Mouse (Mus musculus) midbrain, embryonic 16.5 days (tissue): ENCODE data around the gene Exoc4. TPM values are rescaled to one million over a fixed set of nuclear protein-coding genes. Genes with fewer than 3 reads are reported as not detected.

Source experiments
- ATAC-seq: fragments of 200-750 bp; cut with Nextera tagmentation; 2 replicates; pipeline ENCODE4 v1.8.0; 2017; ENCODE audit warnings: moderate TSS enrichment
- H3K27ac ChIP-seq: fragments of 300-500 bp; sonication (generic); 2 replicates; pipeline ENCODE4 v1.5.1; 2014; ENCODE audit warnings: mild to moderate bottlenecking, low read length, mixed read lengths
- H3K27me3 ChIP-seq: fragments of 300-500 bp; sonication (generic); 2 replicates; pipeline ENCODE4 v1.6.1; 2014; ENCODE audit warnings: low read depth, low read length, mixed read lengths; ENCODE audit not compliant: control insufficient read depth, insufficient read depth
- H3K36me3 ChIP-seq: fragments of 300-500 bp; sonication (generic); 2 replicates; pipeline ENCODE4 v1.6.1; 2014; ENCODE audit warnings: mild to moderate bottlenecking, low read length, moderate library complexity, mixed read lengths; ENCODE audit not compliant: control insufficient read depth, insufficient read depth
- H3K4me1 ChIP-seq: fragments of 300-500 bp; sonication (generic); 2 replicates; pipeline ENCODE4 v1.6.1; 2014; ENCODE audit warnings: mild to moderate bottlenecking, low read length, mixed read lengths; ENCODE audit not compliant: control insufficient read depth, insufficient read depth
- H3K4me2 ChIP-seq: fragments of 300-500 bp; sonication (generic); 2 replicates; pipeline ENCODE4 v1.6.1; 2014; ENCODE audit warnings: mild to moderate bottlenecking, low read length, mixed read lengths
- H3K4me3 ChIP-seq: fragments of 300-500 bp; sonication (generic); 2 replicates; pipeline ENCODE4 v1.5.1; 2014; ENCODE audit warnings: low read depth, mild to moderate bottlenecking, low read length, moderate library complexity, mixed read lengths
- H3K9ac ChIP-seq: fragments of 300-500 bp; sonication (generic); 2 replicates; pipeline ENCODE4 v1.6.1; 2014; ENCODE audit warnings: low read depth, low read length, mixed read lengths
- H3K9me3 ChIP-seq: fragments of 300-500 bp; sonication (generic); replicated peaks from 2 replicates; pipeline ENCODE4 v1.6.1; 2014; ENCODE audit warnings: mild to moderate bottlenecking, low read length, mixed read lengths; ENCODE audit not compliant: control insufficient read depth, poor library complexity, severe bottlenecking
- WGBS: fragments of 180-500 bp; shearing (Covaris S2); extraction: QIAGEN DNeasy Blood & Tissue Kit; methylation state at CpG from one replicate; pipeline ENCODE4 v1.1.7; 2014; 5-methylcytosine and 5-hydroxymethylcytosine counted together
- polyA plus RNA-seq: library from polyadenylated mRNA; unstranded; fragments of >200 nt; fragmentation: Nextera tagmentation; extraction: Ambion mirVana; gene quantifications from 2 replicates; pipeline ENCODE4 v1.2.1, GENCODE M21; 2015

Gene Exoc4
- polyA plus RNA-seq, 1 experiment from 2014 or later, result 48.7 TPM

- ATAC-seq, result no peak
- no peak overlapping the region for H3K4me2 ChIP-seq
- 86% methylated on average over 3 of the region's 3 CpGs for WGBS
Measured at GRCm38 (mm10) chr6:33683533-33683932, 434.6 kb downstream of the Exoc4 start.

GRCm38 (mm10) chr6:33685321-33685720, 436.4 kb downstream of the Exoc4 start:
- H3K27me3 ChIP-seq, result no peaks in the 10 kb centered on the region
- 43% methylated on average over 2 of the region's 2 CpGs for WGBS
- H3K9ac ChIP-seq, result no peak overlapping the region
- no peak overlapping the region for H3K27ac ChIP-seq
- no peak overlapping the region for H3K4me3 ChIP-seq
- H3K36me3 ChIP-seq, result no peaks in the 10 kb centered on the region
- H3K4me2 ChIP-seq, result no peak overlapping the region
- peaks cover 8% of the 10 kb centered on the region; the same call in 1 of the 2 replicates for H3K4me1 ChIP-seq
- no peak; the same call in 1 of the 2 replicates for ATAC-seq
- no peaks in the 10 kb centered on the region for H3K9me3 ChIP-seq

More at GRCm38 (mm10) chr6:33683533-33683932, 434.6 kb downstream of the Exoc4 start:
- Histone ChIP-seq H3K9ac (no peak overlapping the region), H3K4me1 (peaks cover 8% of the 10 kb centered on the region; the same call in 1 of the 2 replicates), H3K4me3 (no peak overlapping the region), H3K27ac (no peak overlapping the region), H3K27me3 (no peaks in the 10 kb centered on the region), H3K36me3 (no peaks in the 10 kb centered on the region), H3K9me3 (no peaks in the 10 kb centered on the region)

- H3K4me1 ChIP-seq, result no peaks in the 10 kb centered on the region
- no peak overlapping the region for H3K4me3 ChIP-seq
- H3K27ac ChIP-seq, result no peak overlapping the region
- H3K9me3 ChIP-seq, result no peaks in the 10 kb centered on the region
- no peak overlapping the region for H3K9ac ChIP-seq
- H3K4me2 ChIP-seq, result no peak overlapping the region
- ATAC-seq, result no peak
- no peaks in the 10 kb centered on the region for H3K27me3 ChIP-seq
- H3K36me3 ChIP-seq, result no peaks in the 10 kb centered on the region
- WGBS, result 93% methylated on average over 5 of the region's 5 CpGs
Measured at GRCm38 (mm10) chr6:33690601-33691000, 441.7 kb downstream of the Exoc4 start.

- Histone ChIP-seq H3K9me3 (no peaks in the 10 kb centered on the region), H3K4me2 (no peak overlapping the region), H3K9ac (no peak overlapping the region), H3K27me3 (no peaks in the 10 kb centered on the region), H3K4me1 (no peaks in the 10 kb centered on the region), H3K27ac (no peak overlapping the region), H3K4me3 (no peak overlapping the region), H3K36me3 (no peaks in the 10 kb centered on the region)
- WGBS, result 97% methylated on average over 1 of the region's 1 CpGs
- no peak for ATAC-seq
Measured at GRCm38 (mm10) chr6:33696976-33697375, 448.1 kb downstream of the Exoc4 start.

- H3K27me3 ChIP-seq, result no peaks in the 10 kb centered on the region
- 16% methylated on average over 4 of the region's 4 CpGs for WGBS
- H3K4me3 ChIP-seq, result no peak overlapping the region
- H3K36me3 ChIP-seq, result no peaks in the 10 kb centered on the region
- peaks cover 8% of the 10 kb centered on the region for H3K4me1 ChIP-seq
- no peak overlapping the region for H3K9ac ChIP-seq
- H3K4me2 ChIP-seq, result no peak overlapping the region
- H3K27ac ChIP-seq, result 0 out of 2 replicates have a peak overlapping the region, but pooled peaks have one; percentile 17
- no peak for ATAC-seq
- H3K9me3 ChIP-seq, result no peaks in the 10 kb centered on the region
Measured at GRCm38 (mm10) chr6:33708907-33709306, 460.0 kb downstream of the Exoc4 start.

GRCm38 (mm10) chr6:33709340-33709739, 460.5 kb downstream of the Exoc4 start:
- peaks cover 8% of the 10 kb centered on the region for H3K4me1 ChIP-seq
- no peak overlapping the region for H3K4me3 ChIP-seq
- H3K27me3 ChIP-seq, result no peaks in the 10 kb centered on the region
- H3K9me3 ChIP-seq, result no peaks in the 10 kb centered on the region
- WGBS, result 51% methylated on average over 5 of the region's 5 CpGs
- no peak overlapping the region for H3K4me2 ChIP-seq
- H3K27ac ChIP-seq, result 0 out of 2 replicates have a peak overlapping the region, but pooled peaks have one; percentile 17
- no peak for ATAC-seq
- no peak overlapping the region for H3K9ac ChIP-seq
- no peaks in the 10 kb centered on the region for H3K36me3 ChIP-seq

- 32% methylated on average over 3 of the region's 3 CpGs for WGBS
- H3K9ac ChIP-seq, result no peak overlapping the region
- peaks cover 8% of the 10 kb centered on the region for H3K4me1 ChIP-seq
- H3K27ac ChIP-seq, result no peak overlapping the region
- no peaks in the 10 kb centered on the region for H3K27me3 ChIP-seq
- H3K4me2 ChIP-seq, result no peak overlapping the region
- no peak overlapping the region for H3K4me3 ChIP-seq
- H3K36me3 ChIP-seq, result no peaks in the 10 kb centered on the region
- ATAC-seq, result no peak
- H3K9me3 ChIP-seq, result no peaks in the 10 kb centered on the region
Measured at GRCm38 (mm10) chr6:33711742-33712141, 462.9 kb downstream of the Exoc4 start.

GRCm38 (mm10) chr6:33712540-33713118, 463.7 kb downstream of the Exoc4 start:
- H3K9ac ChIP-seq, result no peak overlapping the region
- H3K27ac ChIP-seq, result no peak overlapping the region
- no peak for ATAC-seq
- no peak overlapping the region for H3K4me3 ChIP-seq
- no peaks in the 10 kb centered on the region for H3K36me3 ChIP-seq
- H3K9me3 ChIP-seq, result no peaks in the 10 kb centered on the region
- WGBS, result 55% methylated on average over 7 of the region's 7 CpGs
- H3K4me2 ChIP-seq, result no peak overlapping the region
- peaks cover 8% of the 10 kb centered on the region for H3K4me1 ChIP-seq
- no peaks in the 10 kb centered on the region for H3K27me3 ChIP-seq

GRCm38 (mm10) chr6:33716254-33716965, 467.5 kb downstream of the Exoc4 start:
- no peak overlapping the region for H3K4me2 ChIP-seq
- no peaks in the 10 kb centered on the region for H3K27me3 ChIP-seq
- H3K9ac ChIP-seq, result no peak overlapping the region
- ATAC-seq, result no peak
- no peak overlapping the region for H3K27ac ChIP-seq
- no peak overlapping the region for H3K4me3 ChIP-seq
- peaks cover 4% of the 10 kb centered on the region; the same call in 1 of the 2 replicates for H3K4me1 ChIP-seq
- 64% methylated on average over 6 of the region's 6 CpGs for WGBS
- no peaks in the 10 kb centered on the region for H3K36me3 ChIP-seq
- no peaks in the 10 kb centered on the region for H3K9me3 ChIP-seq
